Mouse (Mus musculus) heart, postnatal 0 days (tissue): ENCODE measurements around the gene Pik3r6. TPM values are rescaled to one million over a fixed set of nuclear protein-coding genes. Genes with fewer than 3 reads are reported as not detected.

Experiments
- ATAC-seq: fragments of 200-750 bp; cut with Nextera tagmentation; 2 replicates; pipeline ENCODE4 v1.8.0; 2017; ENCODE audit warnings: low read depth, moderate number of reproducible peaks, moderate library complexity; ENCODE audit not compliant: insufficient read depth
- DNase-seq: peaks from one replicate; pipeline ENCODE4 v3.0.0-alpha.2; 2016; ENCODE audit warnings: low spot score
- H3K27ac ChIP-seq: fragments of 300-500 bp; sonication (generic); 2 replicates; pipeline ENCODE4 v1.5.1; 2014; ENCODE audit warnings: low read depth, mild to moderate bottlenecking
- H3K27me3 ChIP-seq: fragments of 300-500 bp; sonication (generic); 2 replicates; pipeline ENCODE4 v1.6.1; 2014; ENCODE audit warnings: low read length, mixed read lengths; ENCODE audit not compliant: control insufficient read depth, insufficient read depth
- H3K36me3 ChIP-seq: fragments of 300-500 bp; sonication (generic); replicated peaks from 2 replicates; pipeline ENCODE4 v1.6.1; 2014; ENCODE audit warnings: low read length, mixed read lengths; ENCODE audit not compliant: control insufficient read depth, insufficient read depth
- H3K4me1 ChIP-seq: fragments of 300-500 bp; sonication (generic); 2 replicates; pipeline ENCODE4 v1.6.1; 2014; ENCODE audit warnings: antibody characterized with exemption; ENCODE audit not compliant: control insufficient read depth, insufficient read depth
- H3K4me2 ChIP-seq: fragments of 300-500 bp; sonication (generic); 2 replicates; pipeline ENCODE4 v1.6.1; 2014; ENCODE audit warnings: low read depth, mild to moderate bottlenecking, low read length, moderate library complexity
- H3K4me3 ChIP-seq: fragments of 300-500 bp; sonication (generic); 2 replicates; pipeline ENCODE4 v1.5.1; 2014; ENCODE audit warnings: low read depth, low read length
- H3K9ac ChIP-seq: fragments of 300-500 bp; sonication (generic); replicated peaks from 2 replicates; pipeline ENCODE4 v1.6.1; 2014; ENCODE audit warnings: low read depth, low read length, mixed read lengths
- H3K9me3 ChIP-seq: fragments of 300-500 bp; sonication (generic); replicated peaks from 2 replicates; pipeline ENCODE4 v1.6.1; 2016; ENCODE audit warnings: low read length; ENCODE audit not compliant: control insufficient read depth
- CTCF ChIP-seq: IDR thresholded peaks from 2 replicates; pipeline ENCODE4 v1.5.1; 2016; ENCODE audit warnings: antibody characterized with exemption, control low read depth, low read depth
- EP300 ChIP-seq: IDR thresholded peaks from 2 replicates; pipeline ENCODE4 v1.6.1; 2016; ENCODE audit warnings: antibody characterized with exemption, low read depth
- WGBS: fragments of 180-500 bp; shearing (Covaris S2); extraction: QIAGEN DNeasy Blood & Tissue Kit; methylation state at CpG from one replicate; pipeline ENCODE4 v1.1.7; 2014; 5-methylcytosine and 5-hydroxymethylcytosine counted together
- polyA plus RNA-seq: library from polyadenylated mRNA; unstranded; fragments of >200 nt; fragmentation: Nextera tagmentation; extraction: Ambion mirVana; gene quantifications from 2 replicates; pipeline ENCODE4 v1.2.1, GENCODE M21; 2015
- total RNA-seq: library from RNA; depleted of rRNA; stranded (reverse); fragments of >200 nt; gene quantifications from 2 replicates; pipeline ENCODE4 v1.2.3, GENCODE M21; 2014; ENCODE audit warnings: low replicate concordance

Gene Pik3r6
- total and polyA plus RNA-seq, 2 experiments from 2014 or later: 5.0 to 8.8 TPM

GRCm38 (mm10) chr11:68559546-68559945 lies 56.7 kb downstream of the Pik3r6 start:
- no peak for TF ChIP-seq EP300
- TF ChIP-seq CTCF: peak; percentile 40
- no peak overlapping the region for H3K4me3 ChIP-seq
- H3K27me3 ChIP-seq: 0 out of 2 replicates have a peak, but pooled peaks cover 6% of the 10 kb centered on the region
- no peak overlapping the region for H3K9ac ChIP-seq
- no peak for ATAC-seq
- no peak overlapping the region for H3K27ac ChIP-seq
- no peaks in the 10 kb centered on the region for H3K36me3 ChIP-seq
- no peak overlapping the region for H3K4me2 ChIP-seq
- no peak for DNase-seq
- no peaks in the 10 kb centered on the region for H3K9me3 ChIP-seq
- 58% methylated on average over 1 of the region's 1 CpGs for WGBS
- peaks cover 3% of the 10 kb centered on the region; the same call in 1 of the 2 replicates for H3K4me1 ChIP-seq

GRCm38 (mm10) chr11:68561957-68562950 lies 59.4 kb downstream of the Pik3r6 start:
- Histone ChIP-seq H3K4me1 (no peaks in the 10 kb centered on the region), H3K36me3 (no peaks in the 10 kb centered on the region), H3K4me3 (no peak overlapping the region), H3K27me3 (0 out of 2 replicates have a peak, but pooled peaks cover 5% of the 10 kb centered on the region), H3K27ac (no peak overlapping the region), H3K9ac (no peak overlapping the region), H3K4me2 (no peak overlapping the region), H3K9me3 (no peaks in the 10 kb centered on the region)
- WGBS: 63% methylated on average over 11 of the region's 11 CpGs
- ATAC-seq (no peak), DNase-seq (no peak)
- TF ChIP-seq CTCF (no peak), EP300 (no peak)

GRCm38 (mm10) chr11:68564356-68565031 lies 61.7 kb downstream of the Pik3r6 start:
- no peak for DNase-seq
- 72% methylated on average over 13 of the region's 13 CpGs for WGBS
- Histone ChIP-seq H3K4me1 (no peaks in the 10 kb centered on the region), H3K9ac (no peak overlapping the region), H3K9me3 (no peaks in the 10 kb centered on the region), H3K36me3 (no peaks in the 10 kb centered on the region), H3K4me2 (no peak overlapping the region), H3K4me3 (no peak overlapping the region), H3K27ac (no peak overlapping the region), H3K27me3 (0 out of 2 replicates have a peak, but pooled peaks cover 9% of the 10 kb centered on the region)
- no peak for TF ChIP-seq CTCF
- TF ChIP-seq EP300: no peak
- ATAC-seq: no peak

- WGBS: 81% methylated on average over 3 of the region's 3 CpGs
- H3K27me3 ChIP-seq: 0 out of 2 replicates have a peak, but pooled peaks cover 9% of the 10 kb centered on the region
- no peaks in the 10 kb centered on the region for H3K9me3 ChIP-seq
- no peaks in the 10 kb centered on the region for H3K4me1 ChIP-seq
- H3K4me3 ChIP-seq: no peak overlapping the region
- H3K27ac ChIP-seq: no peak overlapping the region
- DNase-seq: no peak
- no peaks in the 10 kb centered on the region for H3K36me3 ChIP-seq
- TF ChIP-seq EP300 (no peak), CTCF (no peak)
- H3K4me2 ChIP-seq: no peak overlapping the region
- no peak for ATAC-seq
- no peak overlapping the region for H3K9ac ChIP-seq
Observed at GRCm38 (mm10) chr11:68565032-68565429, 62.2 kb downstream of the Pik3r6 start.

GRCm38 (mm10) chr11:68566447-68567059 lies 63.7 kb downstream of the Pik3r6 start:
- no peak overlapping the region for H3K27ac ChIP-seq
- TF ChIP-seq EP300: no peak
- peak; percentile 73 for TF ChIP-seq CTCF
- H3K9ac ChIP-seq: no peak overlapping the region
- H3K36me3 ChIP-seq: no peaks in the 10 kb centered on the region
- H3K27me3 ChIP-seq: 0 out of 2 replicates have a peak, but pooled peaks cover 9% of the 10 kb centered on the region
- WGBS: 24% methylated on average over 17 of the region's 17 CpGs
- H3K9me3 ChIP-seq: no peaks in the 10 kb centered on the region
- H3K4me2 ChIP-seq: peak overlapping the region; percentile 49
- DNase-seq (peak; percentile 87), ATAC-seq (peak; percentile 75; the same call in 1 of the 2 replicates)
- no peaks in the 10 kb centered on the region for H3K4me1 ChIP-seq
- peak overlapping the region; percentile 28 for H3K4me3 ChIP-seq
